Mouse (Mus musculus) brain, embryonic 14.5 days (tissue): ENCODE measurements around the gene A2ml1. TPM values are rescaled to one million over a fixed set of nuclear protein-coding genes. Genes with fewer than 3 reads are reported as not detected.
"Not testable (repeated sequence)": the region's sequence is repeated elsewhere in the genome, so short reads cannot be mapped to it uniquely, and the experiment has no call there.

Experiments used
- DNase-seq: peaks from one replicate; pipeline ENCODE4 v3.0.0-alpha.2; 2011; ENCODE audit warnings: low read depth
- CTCF ChIP-seq: fragments of 200-500 bp; IDR thresholded peaks from 2 replicates; pipeline ENCODE4 v1.5.1; 2012; ENCODE audit warnings: inconsistent platforms, mild to moderate bottlenecking, moderate library complexity, borderline replicate concordance; ENCODE audit not compliant: insufficient read depth, insufficient read length; ENCODE audit errors: extremely low read depth
- POLR2A ChIP-seq: fragments of 200-500 bp; IDR thresholded peaks from 2 replicates; pipeline ENCODE4 v1.6.1; 2012; ENCODE audit warnings: mild to moderate bottlenecking, inconsistent platforms, borderline replicate concordance; ENCODE audit not compliant: poor library complexity, insufficient read depth, insufficient read length, severe bottlenecking; ENCODE audit errors: extremely low read depth
- polyA plus RNA-seq: library from polyadenylated mRNA; depleted of rRNA; stranded (reverse); fragments of >200 nt; gene quantifications from 2 replicates; pipeline ENCODE4 v1.2.3, GENCODE M21; 2012; rRNA removed

A2ml1 gene
- 0.83 and 1.2 TPM in 2 replicates for polyA plus RNA-seq

GRCm38 (mm10) chr6:128581508-128581907 lies at the start of gene A2ml1:
TSS of gene A2ml1 (minus strand) at chr6:128581608.
- TF ChIP-seq POLR2A (no peak), CTCF (no peak)
- no peak for DNase-seq

- TF ChIP-seq CTCF: peak; percentile 64
- peak; percentile 87 for DNase-seq
Measured at GRCm38 (mm10) chr6:128629771-128630739, 48.6 kb upstream of the A2ml1 start.

GRCm38 (mm10) chr6:128625246-128625645 lies 43.8 kb upstream of the A2ml1 start:
- DNase-seq: not testable (repeated sequence)

- DNase-seq: no peak
Measured at GRCm38 (mm10) chr6:128624425-128624824, 43.0 kb upstream of the A2ml1 start.

GRCm38 (mm10) chr6:128623433-128623832 lies 42.0 kb upstream of the A2ml1 start, which contains the start of gene Klrb1a:
TSS of gene Klrb1a (minus strand) at chr6:128623533.
- DNase-seq: not testable (repeated sequence)

More at GRCm38 (mm10) chr6:128624425-128624824, 43.0 kb upstream of the A2ml1 start:
- TF ChIP-seq CTCF (no peak), POLR2A (no peak)

GRCm38 (mm10) chr6:128622733-128623132 lies 41.3 kb upstream of the A2ml1 start:
- no peak for DNase-seq
- TF ChIP-seq CTCF: no peak
- TF ChIP-seq POLR2A: no peak

- no peak for DNase-seq
- TF ChIP-seq POLR2A: no peak
- TF ChIP-seq CTCF: no peak
Measured at GRCm38 (mm10) chr6:128606350-128606749, 24.9 kb upstream of the A2ml1 start.

GRCm38 (mm10) chr6:128604512-128604911 lies 23.1 kb upstream of the A2ml1 start:
- TF ChIP-seq POLR2A (no peak), CTCF (peak; percentile 19; the same call in 1 of the 2 replicates)
- peak; percentile 19 for DNase-seq

GRCm38 (mm10) chr6:128602463-128603201 lies 21.2 kb upstream of the A2ml1 start:
- no peak for TF ChIP-seq POLR2A
- no peak for TF ChIP-seq CTCF
- DNase-seq: peak; percentile 73

- TF ChIP-seq POLR2A: no peak
- no peak for TF ChIP-seq CTCF
- peak; percentile 68 for DNase-seq
Measured at GRCm38 (mm10) chr6:128602026-128602425, 20.6 kb upstream of the A2ml1 start.

- TF ChIP-seq POLR2A: no peak
- peak; percentile 34; the same call in 1 of the 2 replicates for TF ChIP-seq CTCF
- DNase-seq: no peak
Measured at GRCm38 (mm10) chr6:128599555-128599954, 18.1 kb upstream of the A2ml1 start.
